Mouse (Mus musculus) CD4-positive naive resting alpha-beta T cell, adult 57 days (primary cell): Measurements from ENCODE around the gene Map7d3. TPM values are rescaled to one million over a fixed set of nuclear protein-coding genes. Genes with fewer than 3 reads are reported as not detected.

Experiments
- total RNA-seq: library from RNA; stranded (reverse); gene quantifications from one replicate; pipeline ENCODE4 v1.2.4, GENCODE M21; 2023

Gene Map7d3
- total RNA-seq, result not detected

GRCm38 (mm10) chrX:56821765-56822603 lies at the start of gene Map7d3:
Map7d3 (minus strand) TSS chrX:56822326.

GRCm38 (mm10) chrX:56869863-56870262 lies 47.7 kb upstream of the Map7d3 start, which contains the start of gene Adgrg4:
Adgrg4 (plus strand) TSS chrX:56870163.

Other genes starting within 250 kb of the Map7d3 start
- 9.6 TPM for gene Mmgt1, start 224.3 kb downstream of the Map7d3 start, total RNA-seq
- 15.0 TPM for gene Slc9a6, start 212.6 kb downstream of the Map7d3 start, total RNA-seq
- 2.2 TPM for gene Fhl1, start 90.5 kb downstream of the Map7d3 start, total RNA-seq
- gene Adgrg4, start 47.8 kb upstream of the Map7d3 start, total RNA-seq, result not detected
- not detected for gene Brs3, start 220.7 kb upstream of the Map7d3 start, total RNA-seq
- gene Htatsf1, start 231.3 kb upstream of the Map7d3 start, total RNA-seq, result 48.2 TPM